Mouse (Mus musculus) kidney, embryonic 14.5 days (tissue): ENCODE measurements around the gene Ptch2. TPM values are rescaled to one million over a fixed set of nuclear protein-coding genes. Genes with fewer than 3 reads are reported as not detected.

ENCODE experiments used
- ATAC-seq: fragments of 200-750 bp; cut with Nextera tagmentation; 2 replicates; pipeline ENCODE4 v1.8.0; 2017; ENCODE audit warnings: moderate number of reproducible peaks, mild to moderate bottlenecking, moderate TSS enrichment, moderate library complexity; ENCODE audit not compliant: low FRiP score, low TSS enrichment
- H3K27ac ChIP-seq: fragments of 300-500 bp; sonication (generic); 2 replicates; pipeline ENCODE4 v1.5.1; 2014; ENCODE audit warnings: low read depth, mild to moderate bottlenecking, low read length, moderate library complexity, mixed read lengths
- H3K27me3 ChIP-seq: fragments of 300-500 bp; sonication (generic); 2 replicates; pipeline ENCODE4 v1.6.1; 2014; ENCODE audit warnings: mild to moderate bottlenecking, low read length; ENCODE audit not compliant: control insufficient read depth, insufficient read depth
- H3K36me3 ChIP-seq: fragments of 300-500 bp; sonication (generic); 2 replicates; pipeline ENCODE4 v1.6.1; 2014; ENCODE audit warnings: low read length, mixed read lengths; ENCODE audit not compliant: control insufficient read depth, insufficient read depth
- H3K4me1 ChIP-seq: fragments of 300-500 bp; sonication (generic); 2 replicates; pipeline ENCODE4 v1.6.1; 2014; ENCODE audit warnings: low read length, mixed read lengths; ENCODE audit not compliant: control insufficient read depth, insufficient read depth
- H3K4me2 ChIP-seq: fragments of 300-500 bp; sonication (generic); replicated peaks from 2 replicates; pipeline ENCODE4 v1.6.1; 2014; ENCODE audit warnings: low read depth, mild to moderate bottlenecking, low read length
- H3K4me3 ChIP-seq: fragments of 300-500 bp; sonication (generic); 2 replicates; pipeline ENCODE4 v1.5.1; 2014; ENCODE audit warnings: mild to moderate bottlenecking, low read length
- H3K9ac ChIP-seq: fragments of 300-500 bp; sonication (generic); 2 replicates; pipeline ENCODE4 v1.6.1; 2014; ENCODE audit warnings: low read depth, mild to moderate bottlenecking, low read length, moderate library complexity
- H3K9me3 ChIP-seq: fragments of 300-500 bp; sonication (generic); 2 replicates; pipeline ENCODE4 v1.6.1; 2016; ENCODE audit warnings: low read length; ENCODE audit not compliant: control insufficient read depth
- WGBS: fragments of 180-500 bp; shearing (Covaris S2); extraction: QIAGEN DNeasy Blood & Tissue Kit; methylation state at CpG from one replicate; pipeline ENCODE4 v1.1.7; 2014; 5-methylcytosine and 5-hydroxymethylcytosine counted together
- polyA plus RNA-seq: library from polyadenylated mRNA; unstranded; fragments of >200 nt; fragmentation: Nextera tagmentation; extraction: Ambion mirVana; gene quantifications from 2 replicates; pipeline ENCODE4 v1.2.1, GENCODE M21; 2014

The Ptch2 gene
- polyA plus RNA-seq, 1 experiment from 2014 or later = 7.6 TPM

GRCm38 (mm10) chr4:117130790-117131189, 34.9 kb downstream of the Ptch2 start:
- peaks cover 3% of the 10 kb centered on the region; the same call in 1 of the 2 replicates for H3K36me3 ChIP-seq
- peaks cover 14% of the 10 kb centered on the region for H3K27me3 ChIP-seq
- H3K4me1 ChIP-seq = peaks cover 12% of the 10 kb centered on the region
- H3K4me3 ChIP-seq = no peak overlapping the region
- whole genome bisulfite sequencing = 78% methylated on average over 6 of the region's 6 CpGs
- no peak overlapping the region for H3K4me2 ChIP-seq
- ATAC-seq = no peak
- H3K9me3 ChIP-seq = no peaks in the 10 kb centered on the region
- no peak overlapping the region for H3K9ac ChIP-seq
- no peak overlapping the region for H3K27ac ChIP-seq

- 80% methylated on average over 6 of the region's 6 CpGs for WGBS
- H3K27me3 ChIP-seq = peaks cover 14% of the 10 kb centered on the region
- no peak overlapping the region for H3K27ac ChIP-seq
- ATAC-seq = no peak
- H3K4me1 ChIP-seq = peaks cover 8% of the 10 kb centered on the region; the same call in 1 of the 2 replicates
- no peaks in the 10 kb centered on the region for H3K9me3 ChIP-seq
- peaks cover 3% of the 10 kb centered on the region; the same call in 1 of the 2 replicates for H3K36me3 ChIP-seq
- H3K9ac ChIP-seq = no peak overlapping the region
- H3K4me2 ChIP-seq = no peak overlapping the region
- H3K4me3 ChIP-seq = no peak overlapping the region
These were observed 35.3 kb downstream of the Ptch2 start for GRCm38 (mm10) chr4:117131198-117131597.

- Histone ChIP-seq H3K9ac (peak overlapping the region; percentile 74; the same call in 1 of the 2 replicates), H3K4me2 (peak overlapping the region; percentile 92), H3K9me3 (no peaks in the 10 kb centered on the region), H3K27ac (no peak overlapping the region), H3K27me3 (peaks cover 14% of the 10 kb centered on the region), H3K4me3 (peak overlapping the region; percentile 71; the same call in 1 of the 2 replicates), H3K4me1 (peaks cover 9% of the 10 kb centered on the region; the same call in 1 of the 2 replicates), H3K36me3 (peaks cover 3% of the 10 kb centered on the region; the same call in 1 of the 2 replicates)
- no peak for ATAC-seq
- 32% methylated on average over 7 of the region's 7 CpGs for WGBS
These were observed 36.3 kb downstream of the Ptch2 start for GRCm38 (mm10) chr4:117131890-117132793.

- peaks cover 9% of the 10 kb centered on the region; the same call in 1 of the 2 replicates for H3K4me1 ChIP-seq
- no peaks in the 10 kb centered on the region for H3K9me3 ChIP-seq
- H3K36me3 ChIP-seq = peaks cover 3% of the 10 kb centered on the region; the same call in 1 of the 2 replicates
- H3K27ac ChIP-seq = no peak overlapping the region
- H3K4me2 ChIP-seq = peak overlapping the region; percentile 92
- H3K27me3 ChIP-seq = peaks cover 14% of the 10 kb centered on the region
- H3K4me3 ChIP-seq = peak overlapping the region; percentile 71
- ATAC-seq = no peak
- 20% methylated on average over 11 of the region's 11 CpGs for WGBS
- peak overlapping the region; percentile 74; the same call in 1 of the 2 replicates for H3K9ac ChIP-seq
These were observed 36.9 kb downstream of the Ptch2 start for GRCm38 (mm10) chr4:117132794-117133143.

GRCm38 (mm10) chr4:117133366-117133796, 37.5 kb downstream of the Ptch2 start:
- WGBS = under 1% methylated on average over 42 of the region's 42 CpGs
- H3K36me3 ChIP-seq = peaks cover 3% of the 10 kb centered on the region; the same call in 1 of the 2 replicates
- peak; percentile 56 for ATAC-seq
- peak overlapping the region; percentile 71 for H3K4me3 ChIP-seq
- H3K27me3 ChIP-seq = peaks cover 14% of the 10 kb centered on the region
- no peak overlapping the region for H3K27ac ChIP-seq
- no peaks in the 10 kb centered on the region for H3K9me3 ChIP-seq
- peak overlapping the region; percentile 92 for H3K4me2 ChIP-seq
- peak overlapping the region; percentile 74 for H3K9ac ChIP-seq
- H3K4me1 ChIP-seq = peaks cover 9% of the 10 kb centered on the region; the same call in 1 of the 2 replicates

GRCm38 (mm10) chr4:117133817-117134600, 38.1 kb downstream of the Ptch2 start, which contains the start of gene Plk3:
Gene Plk3 (minus strand): TSS chr4:117133963.
- Histone ChIP-seq H3K9ac (peak within 1 kb of the TSS; percentile 74), H3K4me1 (peaks cover 9% of the 10 kb centered on the region; the same call in 1 of the 2 replicates), H3K4me2 (peak within 1 kb of the TSS; percentile 92), H3K27ac (no peak within 1 kb of the TSS), H3K9me3 (no peaks in the 10 kb centered on the region), H3K27me3 (peaks cover 14% of the 10 kb centered on the region), H3K4me3 (peak within 1 kb of the TSS; percentile 71), H3K36me3 (peaks cover 3% of the 10 kb centered on the region; the same call in 1 of the 2 replicates)
- ATAC-seq = peak; percentile 90
- WGBS = 2% methylated on average over 46 of the region's 48 CpGs

- no peak overlapping the region for H3K4me2 ChIP-seq
- H3K4me3 ChIP-seq = no peak overlapping the region
These were observed 38.7 kb downstream of the Ptch2 start for GRCm38 (mm10) chr4:117134601-117134995.

GRCm38 (mm10) chr4:117136034-117136433, 40.2 kb downstream of the Ptch2 start:
- Histone ChIP-seq H3K27ac (no peak overlapping the region), H3K9ac (no peak overlapping the region), H3K4me2 (no peak overlapping the region), H3K9me3 (no peaks in the 10 kb centered on the region), H3K4me1 (peaks cover 9% of the 10 kb centered on the region; the same call in 1 of the 2 replicates), H3K27me3 (peaks cover 14% of the 10 kb centered on the region), H3K36me3 (no peaks in the 10 kb centered on the region), H3K4me3 (no peak overlapping the region)
- no peak for ATAC-seq
- 31% methylated on average over 8 of the region's 8 CpGs for WGBS

More at GRCm38 (mm10) chr4:117134601-117134995, 38.7 kb downstream of the Ptch2 start:
- H3K4me1 ChIP-seq = peaks cover 9% of the 10 kb centered on the region; the same call in 1 of the 2 replicates
- WGBS = 39% methylated on average over 2 of the region's 2 CpGs
- no peak for ATAC-seq
- H3K9me3 ChIP-seq = no peaks in the 10 kb centered on the region
- H3K27me3 ChIP-seq = peaks cover 14% of the 10 kb centered on the region
- no peak overlapping the region for H3K27ac ChIP-seq
- 0 out of 2 replicates have a peak, but pooled peaks cover 3% of the 10 kb centered on the region for H3K36me3 ChIP-seq
- no peak overlapping the region for H3K9ac ChIP-seq
